Mouse (Mus musculus) layer of hippocampus, adult 2 months (tissue): Measurements from ENCODE around the gene Ttc23. TPM values are rescaled to one million over a fixed set of nuclear protein-coding genes. Genes with fewer than 3 reads are reported as not detected.

Source experiments
- DNase-seq, 2 experiments: peaks; one replicate each; pipeline ENCODE4 v3.0.0; 2022; ENCODE audit warnings: low spot score in 2 of 2
- H3K27ac ChIP-seq: fragments of 200-600 bp; 2 replicates; pipeline ENCODE4 v1.8.1; 2022
- H3K4me3 ChIP-seq: fragments of 200-600 bp; 2 replicates; pipeline ENCODE4 v1.8.1; 2022; ENCODE audit warnings: mild to moderate bottlenecking
- CTCF ChIP-seq: fragments of 200-600 bp; conservative IDR thresholded peaks from 2 replicates; pipeline ENCODE4 v1.8.1; 2022; ENCODE audit warnings: antibody characterized with exemption, mild to moderate bottlenecking, moderate library complexity
- long read RNA-seq, 2 experiments: library from polyadenylated mRNA; stranded (forward); transcript quantifications; one replicate each; pipeline ENCODE4 v2.0.0; 2021; ENCODE audit warnings: borderline mapping rate in 2 of 2
- total RNA-seq, 2 experiments: library from RNA; stranded (reverse); gene quantifications; 2 replicates each; pipeline ENCODE4 v1.2.3; 2021

Ttc23 gene
- total RNA-seq, result 1 to 10 TPM; 4.6 to 7.9 TPM
- long read RNA-seq, experiment 1, partial matches to known transcripts, result 0 of 6 reads
- long read RNA-seq, experiment 1, other reads (novel, unspliced or antisense), result 4 of 6 reads
- long read RNA-seq, experiment 2, partial matches to known transcripts, result 0 of 5 reads
- long read RNA-seq, experiment 2, other reads (novel, unspliced or antisense), result 5 of 5 reads

DNA sequence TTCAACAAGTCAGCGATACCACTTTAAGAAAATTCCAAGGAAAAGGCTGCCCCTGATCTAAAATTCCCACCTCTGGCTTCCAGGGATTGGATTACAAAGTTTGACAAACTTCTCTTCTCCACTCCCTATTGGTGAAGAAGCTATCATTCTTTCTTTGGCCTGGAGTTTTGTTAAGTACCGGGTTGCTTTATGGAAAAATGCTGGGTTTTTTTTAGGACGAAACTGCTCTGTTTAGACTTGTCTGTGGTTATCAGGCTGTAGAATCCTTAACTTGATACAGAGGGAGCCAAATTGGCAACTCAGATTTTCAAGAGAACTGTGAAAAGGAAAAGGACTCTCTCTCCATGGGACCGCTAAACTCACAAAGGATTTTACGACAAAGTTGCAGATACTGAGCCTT, at the start of gene Ttc23:
Gene Ttc23 (plus strand): TSS at position 134 of the 400 bp plus-strand sequence.
- H3K27ac ChIP-seq, result peak within 1 kb of the TSS; percentile 67

DNA sequence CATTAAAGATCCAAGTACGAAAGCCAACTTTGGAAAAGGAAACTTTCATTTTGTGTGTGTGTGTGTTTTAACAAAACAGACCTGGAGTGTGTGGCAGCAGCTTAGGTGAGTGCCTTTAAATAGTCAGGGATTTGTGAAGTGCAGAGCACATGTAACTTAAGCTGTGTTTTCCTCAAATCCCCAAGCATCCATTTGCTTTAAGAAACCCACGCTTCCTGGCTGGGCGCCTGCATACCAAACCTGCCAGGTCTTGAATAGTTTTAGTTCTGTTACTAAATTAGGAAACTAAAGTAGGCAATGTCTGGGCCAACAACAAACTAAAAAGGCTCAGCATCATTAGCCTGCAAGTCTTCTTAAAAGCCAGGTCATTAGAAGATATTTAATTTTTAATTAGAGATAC, 49.2 kb upstream of the Ttc23 start:
- DNase-seq, result peak; percentile 53 to 62
- Histone ChIP-seq H3K4me3 (no peak overlapping the region), H3K27ac (no peak overlapping the region)
- no peak for TF ChIP-seq CTCF

More for the DNA sequence above, at the start of gene Ttc23:
- no peak for DNase-seq
- H3K4me3 ChIP-seq, result peak within 1 kb of the TSS; percentile 80
- TF ChIP-seq CTCF, result no peak

DNA sequence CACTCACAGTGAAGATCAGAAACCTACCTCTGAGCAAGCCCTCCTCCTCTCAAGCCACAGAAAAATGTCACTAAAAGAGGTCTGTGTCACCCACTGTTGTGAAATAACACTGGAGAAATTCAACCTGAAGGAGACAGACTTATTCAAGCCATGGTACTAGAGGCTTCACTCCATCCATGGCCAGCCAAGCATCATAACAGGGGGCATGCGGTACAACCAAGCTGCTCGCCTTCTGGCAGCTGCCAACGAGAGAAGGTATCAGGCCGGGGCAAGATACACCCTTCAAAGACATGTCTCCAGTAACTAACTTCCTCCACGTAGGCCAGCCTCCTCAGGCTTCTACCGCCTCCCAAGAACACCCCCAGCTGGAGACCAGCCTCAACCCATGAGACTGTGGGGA, 42.1 kb upstream of the Ttc23 start:
- H3K27ac ChIP-seq, result no peak overlapping the region
- no peak overlapping the region for H3K4me3 ChIP-seq
- TF ChIP-seq CTCF, result no peak
- DNase-seq, result no peak

GRCm38 (mm10) chr7:67606250-67606649, 41.0 kb upstream of the Ttc23 start:
- no peak for TF ChIP-seq CTCF
- DNase-seq, result no peak
- no peak overlapping the region for H3K27ac ChIP-seq
- H3K4me3 ChIP-seq, result no peak overlapping the region

DNA sequence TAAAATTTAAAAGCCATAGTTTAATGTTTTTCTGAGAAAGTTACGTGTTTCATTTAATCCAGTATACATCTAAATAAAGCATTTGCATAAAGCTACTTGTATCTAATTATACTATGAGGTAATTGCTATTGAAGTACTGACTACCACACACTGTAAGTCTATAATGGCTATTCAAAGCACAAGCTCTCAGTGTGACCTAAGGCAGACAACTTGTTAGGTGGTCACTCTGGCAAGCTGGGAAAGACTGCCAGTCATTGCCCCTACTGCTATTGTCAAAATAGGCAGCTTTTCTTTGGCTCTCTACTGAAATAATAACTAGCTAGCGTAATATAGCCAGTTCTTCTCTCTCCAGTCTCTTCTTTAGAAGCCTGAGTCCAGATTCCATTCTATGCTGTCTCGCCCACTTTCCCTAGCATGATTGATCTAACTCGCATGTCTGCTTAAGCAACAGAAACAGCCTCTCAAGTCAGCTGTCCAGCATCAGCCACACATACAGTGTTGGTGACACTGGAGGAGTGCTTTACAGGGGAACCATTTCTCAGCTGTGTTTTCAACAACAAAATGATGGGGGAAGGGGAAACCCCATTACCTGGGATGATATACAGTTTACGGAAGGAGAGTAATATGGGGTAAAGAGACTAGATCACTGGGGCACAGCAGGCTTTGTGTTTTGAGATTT, 39.4 kb upstream of the Ttc23 start:
- no peak for DNase-seq
- H3K27ac ChIP-seq, result no peak overlapping the region
- TF ChIP-seq CTCF, result no peak
- H3K4me3 ChIP-seq, result no peak overlapping the region

DNA sequence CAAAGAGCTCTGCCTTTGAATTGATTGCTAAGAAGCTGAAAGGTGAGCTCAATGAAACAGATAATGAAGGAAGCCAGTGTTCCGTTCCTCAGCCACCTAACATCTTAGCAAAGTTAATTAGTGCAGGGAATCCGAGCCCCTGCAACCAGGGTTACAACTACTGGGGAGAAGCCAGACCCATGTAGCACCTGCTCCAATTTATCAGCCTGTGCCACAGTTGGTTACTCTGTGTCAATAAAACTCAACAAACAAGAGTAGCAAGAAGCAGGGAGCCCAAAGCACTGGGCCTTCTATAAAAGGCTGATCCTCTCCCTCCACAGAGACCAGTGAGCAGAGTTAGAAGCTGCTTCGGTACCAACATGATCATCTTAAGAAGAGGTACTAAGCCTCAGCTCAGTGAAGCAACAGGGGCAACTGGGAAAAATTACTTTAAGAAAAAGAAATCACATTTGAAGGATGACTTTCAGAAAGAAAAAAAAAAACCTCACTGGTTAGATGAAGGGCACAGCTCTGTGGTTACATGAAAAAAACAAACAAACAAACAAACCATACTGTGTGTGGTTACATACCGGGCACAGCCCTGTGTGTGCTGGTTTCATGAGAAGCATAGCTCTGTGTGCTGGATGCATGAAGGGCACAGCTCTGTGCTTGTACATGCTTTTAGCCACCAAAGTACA, 38.7 kb upstream of the Ttc23 start:
- no peak overlapping the region for H3K27ac ChIP-seq
- TF ChIP-seq CTCF, result no peak
- H3K4me3 ChIP-seq, result no peak overlapping the region
- no peak for DNase-seq

DNA sequence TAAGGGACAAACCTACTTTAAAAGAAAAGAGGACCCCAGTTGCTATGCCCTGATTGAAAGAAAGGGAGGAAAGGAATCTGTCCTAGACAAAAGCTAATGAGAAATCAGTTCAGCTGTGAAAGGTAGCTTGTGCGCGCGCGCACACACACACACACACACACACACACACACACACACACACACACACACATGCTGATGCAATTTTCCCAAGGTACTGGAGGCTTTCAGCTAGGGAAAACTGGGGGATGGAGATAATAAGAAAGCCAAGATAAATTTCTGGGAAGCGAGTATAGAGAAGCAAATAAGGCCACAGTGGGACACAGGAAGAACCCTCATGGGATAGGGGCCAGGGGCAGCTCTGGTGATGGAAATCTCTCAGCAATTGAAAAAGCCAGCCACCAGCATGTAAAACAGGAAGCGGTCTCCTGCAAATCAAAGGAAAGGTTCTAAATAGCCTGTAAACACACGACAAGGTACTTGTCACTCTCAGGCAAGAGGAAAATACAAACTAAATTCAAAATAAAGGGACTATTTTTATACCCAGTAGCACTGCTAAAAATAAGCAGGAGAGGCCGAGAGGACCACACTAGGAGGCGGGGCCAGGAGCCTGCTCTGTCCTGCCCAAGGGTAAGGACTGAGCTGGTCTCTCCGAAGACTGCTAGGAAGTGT, 33.3 kb upstream of the Ttc23 start:
- H3K27ac ChIP-seq, result peak overlapping the region; percentile 41; the same call in 1 of the 2 replicates
- no peak for TF ChIP-seq CTCF
- H3K4me3 ChIP-seq, result no peak overlapping the region; the same call in 1 of the 2 replicates
- DNase-seq, result no peak

DNA sequence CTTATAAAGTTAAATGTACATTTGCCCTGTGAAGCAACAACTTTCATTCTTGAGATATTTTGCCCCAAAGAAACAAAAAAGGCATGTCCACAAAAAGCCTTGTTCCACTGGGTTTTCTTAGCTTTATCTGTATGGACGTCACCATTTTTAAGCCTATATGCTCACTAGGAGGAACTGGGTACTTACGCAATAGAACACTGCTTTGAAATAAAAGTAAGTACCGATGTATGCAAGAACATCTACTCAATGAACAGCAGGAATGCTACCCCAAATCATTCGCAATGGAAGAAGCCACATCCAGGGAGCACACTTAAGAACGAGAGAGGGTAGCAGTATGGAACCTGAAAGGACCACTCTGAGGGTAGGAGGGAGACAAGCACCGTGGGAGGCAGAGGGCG, 32.7 kb upstream of the Ttc23 start:
- DNase-seq, result no peak
- no peak for TF ChIP-seq CTCF
- Histone ChIP-seq H3K27ac (peak overlapping the region; percentile 41; the same call in 1 of the 2 replicates), H3K4me3 (no peak overlapping the region; the same call in 1 of the 2 replicates)

- no peak for DNase-seq
- no peak for TF ChIP-seq CTCF
- H3K4me3 ChIP-seq, result no peak overlapping the region
- H3K27ac ChIP-seq, result no peak overlapping the region
Observed at GRCm38 (mm10) chr7:67616890-67617289, 30.3 kb upstream of the Ttc23 start.

GRCm38 (mm10) chr7:67617646-67618045, 29.6 kb upstream of the Ttc23 start:
- H3K4me3 ChIP-seq, result no peak overlapping the region
- TF ChIP-seq CTCF, result no peak
- no peak for DNase-seq
- H3K27ac ChIP-seq, result no peak overlapping the region

GRCm38 (mm10) chr7:67618316-67618715, 28.9 kb upstream of the Ttc23 start:
- TF ChIP-seq CTCF, result no peak
- DNase-seq, result no peak
- H3K4me3 ChIP-seq, result no peak overlapping the region
- H3K27ac ChIP-seq, result no peak overlapping the region

- Histone ChIP-seq H3K4me3 (no peak overlapping the region), H3K27ac (no peak overlapping the region)
- peak; percentile 71 for TF ChIP-seq CTCF
- DNase-seq, result no peak
Observed at GRCm38 (mm10) chr7:67619836-67620235, 27.4 kb upstream of the Ttc23 start.

- no peak overlapping the region for H3K27ac ChIP-seq
- DNase-seq, result no peak
- H3K4me3 ChIP-seq, result no peak overlapping the region
- no peak for TF ChIP-seq CTCF
Observed at GRCm38 (mm10) chr7:67622151-67622550, 25.1 kb upstream of the Ttc23 start.

DNA sequence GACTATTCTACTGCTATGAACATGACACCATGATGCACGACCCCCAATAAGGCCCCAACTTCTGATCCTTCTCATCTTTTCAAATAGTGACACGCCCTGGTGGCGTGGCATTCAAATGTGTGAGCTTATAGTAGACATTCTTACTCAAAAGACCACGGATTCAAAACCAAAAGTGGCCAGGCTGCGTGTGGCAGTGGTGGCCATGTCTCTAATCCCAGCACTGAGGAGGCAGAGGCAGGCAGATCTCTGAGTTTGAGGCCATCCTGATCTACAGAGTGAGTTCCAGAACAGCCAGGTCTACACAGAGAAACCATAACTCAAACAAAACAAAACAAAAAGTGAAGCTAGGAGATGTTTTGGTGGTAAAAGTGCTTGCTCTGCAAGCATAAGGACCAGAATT, 20.5 kb upstream of the Ttc23 start:
- TF ChIP-seq CTCF, result no peak
- H3K4me3 ChIP-seq, result no peak overlapping the region
- no peak overlapping the region for H3K27ac ChIP-seq
- no peak for DNase-seq
